Mouse (Mus musculus): ENCODE measurements around the gene Crcp. TPM values are rescaled to one million over a fixed set of nuclear protein-coding genes. Genes with fewer than 3 reads are reported as not detected.

Gene Crcp
- polyA plus RNA-seq, 1 experiment from 2014 or later, result 46.2 TPM

GRCm38 (mm10) chr5:130002301-130003146 lies 26.6 kb upstream of the Crcp start, which contains the start of gene Gusb:
Gene Gusb (minus strand): TSS chr5:130003049.
- peak within 1 kb of the TSS; percentile 78 for H3K9ac ChIP-seq (replicated peaks; ENCODE audit: low read length)
- WGBS, result under 1% methylated on average over 39 of the region's 39 CpGs
- ATAC-seq (ENCODE audit: low FRiP score, low TSS enrichment), result peak; percentile 93

GRCm38 (mm10) chr5:130003229-130003628 lies 25.9 kb upstream of the Crcp start:
- Histone ChIP-seq H3K9ac (replicated peaks; ENCODE audit: low read length) (peak overlapping the region; percentile 78), H3K27ac (ENCODE audit: low read length) (peak overlapping the region; percentile 76), H3K4me1 (ENCODE audit: insufficient read depth, low read length) (peaks cover 7% of the 10 kb centered on the region), H3K9me3 (ENCODE audit: low read length) (peaks cover 24% of the 10 kb centered on the region), H3K4me2 (replicated peaks; ENCODE audit: low read depth, low read length) (peak overlapping the region; percentile 72), H3K36me3 (ENCODE audit: insufficient read depth, low read length) (0 out of 2 replicates have a peak, but pooled peaks cover 5% of the 10 kb centered on the region), H3K4me3 (ENCODE audit: low read length) (peak overlapping the region; percentile 69), H3K27me3 (ENCODE audit: insufficient read depth, low read length) (no peaks in the 10 kb centered on the region)
- ATAC-seq (ENCODE audit: low FRiP score, low TSS enrichment), result peak; percentile 18; the same call in 1 of the 2 replicates
- WGBS, result 38% methylated on average over 7 of the region's 7 CpGs

More at GRCm38 (mm10) chr5:130002301-130003146, 26.6 kb upstream of the Crcp start, which contains the start of gene Gusb:
- peaks cover 24% of the 10 kb centered on the region for H3K9me3 ChIP-seq (ENCODE audit: low read length)
- H3K27ac ChIP-seq (ENCODE audit: low read length), result peak within 1 kb of the TSS; percentile 76
- peak within 1 kb of the TSS; percentile 72 for H3K4me2 ChIP-seq (replicated peaks; ENCODE audit: low read depth, low read length)
- H3K27me3 ChIP-seq (ENCODE audit: insufficient read depth, low read length), result no peaks in the 10 kb centered on the region
- H3K36me3 ChIP-seq (ENCODE audit: insufficient read depth, low read length), result peaks cover 5% of the 10 kb centered on the region; the same call in 1 of the 2 replicates
- H3K4me3 ChIP-seq (ENCODE audit: low read length), result peak within 1 kb of the TSS; percentile 69
- peaks cover 7% of the 10 kb centered on the region for H3K4me1 ChIP-seq (ENCODE audit: insufficient read depth, low read length)

- Histone ChIP-seq H3K27ac (ENCODE audit: low read length) (no peak overlapping the region), H3K9ac (replicated peaks; ENCODE audit: low read length) (no peak overlapping the region), H3K27me3 (ENCODE audit: insufficient read depth, low read length) (no peaks in the 10 kb centered on the region), H3K36me3 (ENCODE audit: insufficient read depth, low read length) (peaks cover 20% of the 10 kb centered on the region), H3K4me3 (ENCODE audit: low read length) (no peak overlapping the region), H3K4me2 (replicated peaks; ENCODE audit: low read depth, low read length) (no peak overlapping the region), H3K9me3 (ENCODE audit: low read length) (peaks cover 34% of the 10 kb centered on the region), H3K4me1 (ENCODE audit: insufficient read depth, low read length) (no peaks in the 10 kb centered on the region; the same call in none of the 2 replicates)
- WGBS, result 91% methylated on average over 1 of the region's 1 CpGs
- ATAC-seq (ENCODE audit: low FRiP score, low TSS enrichment), result no peak
Observed at GRCm38 (mm10) chr5:130007344-130007743, 21.7 kb upstream of the Crcp start.

GRCm38 (mm10) chr5:130008034-130008590 lies 21.0 kb upstream of the Crcp start:
- Histone ChIP-seq H3K27me3 (ENCODE audit: insufficient read depth, low read length) (no peaks in the 10 kb centered on the region), H3K4me1 (ENCODE audit: insufficient read depth, low read length) (no peaks in the 10 kb centered on the region; the same call in none of the 2 replicates), H3K9me3 (ENCODE audit: low read length) (peaks cover 34% of the 10 kb centered on the region), H3K9ac (replicated peaks; ENCODE audit: low read length) (no peak overlapping the region), H3K36me3 (ENCODE audit: insufficient read depth, low read length) (peaks cover 20% of the 10 kb centered on the region), H3K27ac (ENCODE audit: low read length) (no peak overlapping the region), H3K4me3 (ENCODE audit: low read length) (no peak overlapping the region), H3K4me2 (replicated peaks; ENCODE audit: low read depth, low read length) (no peak overlapping the region)
- 80% methylated on average over 6 of the region's 6 CpGs for WGBS
- no peak for ATAC-seq (ENCODE audit: low FRiP score, low TSS enrichment)

- Histone ChIP-seq H3K9ac (replicated peaks; ENCODE audit: low read length) (no peak overlapping the region), H3K4me3 (ENCODE audit: low read length) (no peak overlapping the region), H3K36me3 (ENCODE audit: insufficient read depth, low read length) (peaks cover 18% of the 10 kb centered on the region), H3K9me3 (ENCODE audit: low read length) (peaks cover 24% of the 10 kb centered on the region), H3K27me3 (ENCODE audit: insufficient read depth, low read length) (no peaks in the 10 kb centered on the region), H3K27ac (ENCODE audit: low read length) (no peak overlapping the region), H3K4me1 (ENCODE audit: insufficient read depth, low read length) (no peaks in the 10 kb centered on the region), H3K4me2 (replicated peaks; ENCODE audit: low read depth, low read length) (no peak overlapping the region)
- WGBS, result 92% methylated on average over 4 of the region's 4 CpGs
- no peak for ATAC-seq (ENCODE audit: low FRiP score, low TSS enrichment)
Observed at GRCm38 (mm10) chr5:130009784-130010183, 19.3 kb upstream of the Crcp start.

- Histone ChIP-seq H3K9me3 (ENCODE audit: low read length) (peaks cover 18% of the 10 kb centered on the region), H3K9ac (replicated peaks; ENCODE audit: low read length) (no peak overlapping the region), H3K4me3 (ENCODE audit: low read length) (no peak overlapping the region), H3K27me3 (ENCODE audit: insufficient read depth, low read length) (no peaks in the 10 kb centered on the region), H3K27ac (ENCODE audit: low read length) (no peak overlapping the region), H3K36me3 (ENCODE audit: insufficient read depth, low read length) (peaks cover 29% of the 10 kb centered on the region), H3K4me1 (ENCODE audit: insufficient read depth, low read length) (no peaks in the 10 kb centered on the region), H3K4me2 (replicated peaks; ENCODE audit: low read depth, low read length) (no peak overlapping the region)
- WGBS, result 95% methylated on average over 5 of the region's 5 CpGs
- ATAC-seq (ENCODE audit: low FRiP score, low TSS enrichment), result no peak
Observed at GRCm38 (mm10) chr5:130010961-130011360, 18.1 kb upstream of the Crcp start.

- H3K36me3 ChIP-seq (ENCODE audit: insufficient read depth, low read length), result peaks cover 32% of the 10 kb centered on the region
Observed at GRCm38 (mm10) chr5:130015104-130015503, 14.0 kb upstream of the Crcp start.

GRCm38 (mm10) chr5:130019461-130019860 lies 9.6 kb upstream of the Crcp start:
- Histone ChIP-seq H3K4me2 (replicated peaks; ENCODE audit: low read depth, low read length) (no peak overlapping the region), H3K4me3 (ENCODE audit: low read length) (no peak overlapping the region), H3K36me3 (ENCODE audit: insufficient read depth, low read length) (peaks cover 17% of the 10 kb centered on the region), H3K9me3 (ENCODE audit: low read length) (0 out of 2 replicates have a peak, but pooled peaks cover 2% of the 10 kb centered on the region), H3K27ac (ENCODE audit: low read length) (no peak overlapping the region), H3K9ac (replicated peaks; ENCODE audit: low read length) (no peak overlapping the region), H3K27me3 (ENCODE audit: insufficient read depth, low read length) (no peaks in the 10 kb centered on the region), H3K4me1 (ENCODE audit: insufficient read depth, low read length) (peaks cover 5% of the 10 kb centered on the region)
- ATAC-seq (ENCODE audit: low FRiP score, low TSS enrichment), result no peak
- 76% methylated on average over 8 of the region's 8 CpGs for WGBS

More at GRCm38 (mm10) chr5:130015104-130015503, 14.0 kb upstream of the Crcp start:
- H3K27ac ChIP-seq (ENCODE audit: low read length), result no peak overlapping the region
- H3K4me1 ChIP-seq (ENCODE audit: insufficient read depth, low read length), result no peaks in the 10 kb centered on the region
- 100% methylated on average over 3 of the region's 3 CpGs for WGBS
- H3K4me3 ChIP-seq (ENCODE audit: low read length), result no peak overlapping the region
- no peak overlapping the region for H3K4me2 ChIP-seq (replicated peaks; ENCODE audit: low read depth, low read length)
- no peak for ATAC-seq (ENCODE audit: low FRiP score, low TSS enrichment)
- H3K27me3 ChIP-seq (ENCODE audit: insufficient read depth, low read length), result no peaks in the 10 kb centered on the region
- H3K9me3 ChIP-seq (ENCODE audit: low read length), result peaks cover 12% of the 10 kb centered on the region
- H3K9ac ChIP-seq (replicated peaks; ENCODE audit: low read length), result no peak overlapping the region

- Histone ChIP-seq H3K27ac (ENCODE audit: low read length) (no peak overlapping the region), H3K9me3 (ENCODE audit: low read length) (no peaks in the 10 kb centered on the region), H3K4me3 (ENCODE audit: low read length) (no peak overlapping the region), H3K4me1 (ENCODE audit: insufficient read depth, low read length) (peaks cover 7% of the 10 kb centered on the region), H3K36me3 (ENCODE audit: insufficient read depth, low read length) (no peaks in the 10 kb centered on the region; the same call in 1 of the 2 replicates), H3K4me2 (replicated peaks; ENCODE audit: low read depth, low read length) (no peak overlapping the region), H3K27me3 (ENCODE audit: insufficient read depth, low read length) (no peaks in the 10 kb centered on the region), H3K9ac (replicated peaks; ENCODE audit: low read length) (no peak overlapping the region)
- WGBS, result 65% methylated on average over 5 of the region's 5 CpGs
- ATAC-seq (ENCODE audit: low FRiP score, low TSS enrichment), result no peak
Observed at GRCm38 (mm10) chr5:130021361-130021966, 7.6 kb upstream of the Crcp start.
